Mouse (Mus musculus): ENCODE measurements around the gene Eef1akmt3. TPM values are rescaled to one million over a fixed set of nuclear protein-coding genes. Genes with fewer than 3 reads are reported as not detected.
"Not testable (repeated sequence)": the region's sequence is repeated elsewhere in the genome, so short reads cannot be mapped to it uniquely, and the experiment has no call there.

Gene Eef1akmt3
- total RNA-seq, 2 experiments from 2014 or later = 0.21 to 0.84 TPM

GRCm38 (mm10) chr10:127070190-127071121 lies 29.1 kb upstream of the Eef1akmt3 start, which contains the start of gene Tspan31:
Gene Tspan31, minus strand, starts transcription at chr10:127070264.
- peak; percentile 74 for DNase-seq

GRCm38 (mm10) chr10:127069281-127070189 lies 28.2 kb upstream of the Eef1akmt3 start:
- no peak for DNase-seq

GRCm38 (mm10) chr10:127068360-127069038 lies 27.2 kb upstream of the Eef1akmt3 start:
- no peak for DNase-seq

- no peak for DNase-seq
These were observed 25.3 kb upstream of the Eef1akmt3 start for GRCm38 (mm10) chr10:127066519-127067018.

- no peak for DNase-seq
These were observed 24.7 kb upstream of the Eef1akmt3 start for GRCm38 (mm10) chr10:127065981-127066380.

GRCm38 (mm10) chr10:127063913-127064870 lies 22.9 kb upstream of the Eef1akmt3 start:
- no peak for DNase-seq

GRCm38 (mm10) chr10:127063239-127063872 lies 22.0 kb upstream of the Eef1akmt3 start, which contains the start of gene Cdk4:
Gene Cdk4, plus strand, starts transcription at chr10:127063534.
- DNase-seq = peak; percentile 98

- no peak for DNase-seq
These were observed 21.2 kb upstream of the Eef1akmt3 start for GRCm38 (mm10) chr10:127062503-127062902.

- not testable (repeated sequence) for DNase-seq
These were observed 20.8 kb upstream of the Eef1akmt3 start for GRCm38 (mm10) chr10:127062101-127062500.

GRCm38 (mm10) chr10:127061513-127061912 lies 20.2 kb upstream of the Eef1akmt3 start:
- DNase-seq = no peak

GRCm38 (mm10) chr10:127061085-127061484 lies 19.8 kb upstream of the Eef1akmt3 start:
- DNase-seq = no peak

GRCm38 (mm10) chr10:127059968-127060916 lies 18.9 kb upstream of the Eef1akmt3 start, which contains the start of gene March9:
Gene March9, minus strand, starts transcription at chr10:127060184.
- no peak for DNase-seq

GRCm38 (mm10) chr10:127059174-127059967 lies 18.1 kb upstream of the Eef1akmt3 start:
- DNase-seq = no peak

GRCm38 (mm10) chr10:127058708-127059107 lies 17.4 kb upstream of the Eef1akmt3 start:
- DNase-seq = no peak

GRCm38 (mm10) chr10:127058161-127058560 lies 16.8 kb upstream of the Eef1akmt3 start:
- DNase-seq = peak; percentile 79

- no peak for DNase-seq
These were observed 15.2 kb upstream of the Eef1akmt3 start for GRCm38 (mm10) chr10:127056490-127056889.

GRCm38 (mm10) chr10:127055406-127055805 lies 14.1 kb upstream of the Eef1akmt3 start:
- DNase-seq = no peak

- no peak for DNase-seq
These were observed 13.3 kb upstream of the Eef1akmt3 start for GRCm38 (mm10) chr10:127054646-127055045.

All from gastrocnemius, postnatal 10 days (tissue).